ENCODE assay signal across 19 mouse cellular contexts in genomic region chr15:64520568-64520967, GRCm38 (mm10).
"Had no signal": no experiment of that assay in that cellular context is flagged by ENCODE, and none has a peak within 500 bp of the region (broad histone marks: within the 10 kb centered on the region; RNA-seq: fewer than 3 reads in every experiment).

No protein-coding gene starts in this region.

- H3K4me2 ChIP-seq: heart, embryonic 12.5 days; hindbrain, embryonic 13.5 days; hindbrain, embryonic 15.5 days; limb, embryonic 12.5 days; liver, embryonic 12.5 days had no signal

- H3K36me3 ChIP-seq: heart, embryonic 10.5 days; heart, embryonic 12.5 days; hindbrain, embryonic 13.5 days; hindbrain, embryonic 15.5 days; limb, embryonic 10.5 days; limb, embryonic 12.5 days; liver, embryonic 12.5 days had no signal

- H3K4me3 ChIP-seq: heart, embryonic 10.5 days; heart, embryonic 12.5 days; hindbrain, embryonic 13.5 days; hindbrain, embryonic 15.5 days; layer of hippocampus, adult 2 months; left cerebral cortex, adult 2 months; limb, embryonic 10.5 days; limb, embryonic 12.5 days; liver, embryonic 12.5 days had no signal

- H3K27me3 ChIP-seq: heart, embryonic 12.5 days; hindbrain, embryonic 13.5 days; hindbrain, embryonic 15.5 days; limb, embryonic 12.5 days; liver, embryonic 12.5 days had no signal

- DNase-seq: gastrocnemius, postnatal 14 days; gastrocnemius, postnatal 36 days; heart, adult 18-20 months; heart, postnatal 10 days; kidney, adult 18-20 months; kidney, adult 8-10 months; kidney, postnatal 10 days; kidney, postnatal 25 days; kidney, postnatal 4 days; liver had no signal
